Mouse (Mus musculus): Measurements from ENCODE around the gene Glud1.

DNA sequence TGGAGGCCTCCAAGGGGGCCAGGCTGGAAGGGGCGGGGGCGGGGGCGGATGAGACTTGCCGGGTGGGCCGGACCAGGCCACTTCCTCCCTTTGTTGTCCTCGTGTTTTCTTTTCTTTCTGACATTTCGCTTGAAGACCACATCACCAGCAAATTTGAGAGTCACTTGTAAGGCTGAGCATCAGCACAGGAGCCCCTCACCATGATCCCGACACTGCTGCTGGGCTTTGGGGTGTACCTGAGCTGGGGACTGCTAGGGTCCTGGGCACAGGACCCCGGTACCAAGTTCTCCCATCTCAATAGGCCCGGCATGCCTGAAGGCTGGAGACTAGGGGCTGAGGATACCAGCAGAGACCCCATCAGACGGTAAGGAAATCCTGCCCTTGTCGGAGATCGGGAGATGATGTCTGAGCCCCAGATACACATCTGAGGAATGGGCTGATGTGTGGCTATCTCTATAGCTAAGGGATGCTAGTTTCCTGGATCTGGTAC, 64.9 kb downstream of the Glud1 start, which contains the start of gene Mmrn2:
- no peak for TF ChIP-seq POLR2A (IDR thresholded peaks at IDR 0.05; ENCODE audit: low read depth, low read length)
- TF ChIP-seq CTCF (conservative IDR thresholded peaks at IDR 0.05; ENCODE audit: insufficient read depth, insufficient read length, low read depth, low read length), result no peak
